Mouse (Mus musculus) liver, postnatal 0 days (tissue): ENCODE measurements at regions not wholly inside any gene's neighbourhood (a gene's known extent, or its start where the extent isn't known, plus 50 kb on each side); places are given as distances from the start of the nearest gene placed in this dataset.

Experiments
- ATAC-seq: fragments of 200-750 bp; cut with Nextera tagmentation; 2 replicates; pipeline ENCODE4 v1.8.0; 2017; ENCODE audit warnings: mild to moderate bottlenecking, moderate library complexity
- DNase-seq: peaks from one replicate; pipeline ENCODE4 v3.0.0-alpha.2; 2016
- H3K27ac ChIP-seq: fragments of 300-500 bp; sonication (generic); 2 replicates; pipeline ENCODE4 v1.5.1; 2014; ENCODE audit warnings: antibody characterized with exemption, moderate library complexity, mild to moderate bottlenecking, low read depth
- H3K27me3 ChIP-seq: fragments of 300-500 bp; sonication (generic); 2 replicates; pipeline ENCODE4 v1.6.1; 2014; ENCODE audit warnings: low read length, control low read depth, mixed read lengths; ENCODE audit not compliant: insufficient read depth
- H3K36me3 ChIP-seq: fragments of 300-500 bp; sonication (generic); replicated peaks from 2 replicates; pipeline ENCODE4 v1.6.1; 2014; ENCODE audit warnings: mild to moderate bottlenecking, control low read depth, low read length, moderate library complexity, mixed read lengths; ENCODE audit not compliant: insufficient read depth
- H3K4me1 ChIP-seq: fragments of 300-500 bp; sonication (generic); 2 replicates; pipeline ENCODE4 v1.6.1; 2014; ENCODE audit warnings: antibody characterized with exemption, mild to moderate bottlenecking, control low read depth; ENCODE audit not compliant: insufficient read depth
- H3K4me2 ChIP-seq: fragments of 300-500 bp; sonication (generic); 2 replicates; pipeline ENCODE4 v1.6.1; 2014; ENCODE audit warnings: low read depth, mild to moderate bottlenecking, low read length, moderate library complexity, mixed read lengths
- H3K4me3 ChIP-seq: fragments of 300-500 bp; sonication (generic); 2 replicates; pipeline ENCODE4 v1.5.1; 2014; ENCODE audit warnings: low read depth, low read length
- H3K9ac ChIP-seq: fragments of 300-500 bp; sonication (generic); replicated peaks from 2 replicates; pipeline ENCODE4 v1.6.1; 2014; ENCODE audit warnings: mild to moderate bottlenecking, moderate library complexity
- H3K9me3 ChIP-seq: fragments of 300-500 bp; sonication (generic); 2 replicates; pipeline ENCODE4 v1.6.1; 2016; ENCODE audit warnings: mild to moderate bottlenecking, control low read depth, low read length, mixed read lengths
- CTCF ChIP-seq: sonication (generic); IDR thresholded peaks from 2 replicates; pipeline ENCODE4 v1.5.1; 2016; ENCODE audit warnings: antibody characterized with exemption, low read depth
- EP300 ChIP-seq: IDR thresholded peaks from 2 replicates; pipeline ENCODE4 v1.6.1; 2016; ENCODE audit warnings: antibody characterized with exemption, low read depth, mild to moderate bottlenecking
- WGBS: fragments of 180-500 bp; shearing (Covaris S2); extraction: QIAGEN DNeasy Blood & Tissue Kit; methylation state at CpG from one replicate; pipeline ENCODE4 v1.1.7; 2014; ENCODE audit not compliant: insufficient replicate concordance; 5-methylcytosine and 5-hydroxymethylcytosine counted together

DNA sequence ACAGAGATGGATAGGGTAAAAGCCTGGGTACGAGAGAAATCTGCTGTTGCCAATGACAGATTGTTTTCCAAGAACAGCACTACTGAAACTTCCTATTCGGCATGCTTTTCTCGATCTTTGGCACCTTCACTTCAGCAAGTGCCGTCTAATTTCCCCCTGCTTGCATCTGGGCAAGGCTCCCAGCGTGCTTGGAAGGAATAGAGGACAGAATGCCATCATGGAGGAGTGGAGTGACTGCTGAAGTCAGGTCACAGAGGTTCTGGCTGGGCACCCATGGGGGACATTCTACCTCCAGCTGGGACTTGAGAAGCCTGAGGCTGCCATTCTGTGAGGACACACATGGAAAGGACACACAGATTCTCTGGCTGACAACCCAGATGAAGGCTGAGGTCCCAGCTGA lies 276.2 kb upstream of the Klf4 start:
- no peak overlapping the region for H3K4me3 ChIP-seq
- no peaks in the 10 kb centered on the region for H3K4me1 ChIP-seq
- DNase-seq = no peak
- no peak overlapping the region for H3K27ac ChIP-seq
- no peak for ATAC-seq
- TF ChIP-seq CTCF = no peak
- TF ChIP-seq EP300 = no peak
- H3K4me2 ChIP-seq = no peak overlapping the region
- WGBS = 75% methylated on average over 5 of the region's 5 CpGs
- H3K27me3 ChIP-seq = 0 out of 2 replicates have a peak, but pooled peaks cover 2% of the 10 kb centered on the region
- no peak overlapping the region for H3K9ac ChIP-seq
- H3K9me3 ChIP-seq = no peaks in the 10 kb centered on the region
- no peaks in the 10 kb centered on the region for H3K36me3 ChIP-seq

DNA sequence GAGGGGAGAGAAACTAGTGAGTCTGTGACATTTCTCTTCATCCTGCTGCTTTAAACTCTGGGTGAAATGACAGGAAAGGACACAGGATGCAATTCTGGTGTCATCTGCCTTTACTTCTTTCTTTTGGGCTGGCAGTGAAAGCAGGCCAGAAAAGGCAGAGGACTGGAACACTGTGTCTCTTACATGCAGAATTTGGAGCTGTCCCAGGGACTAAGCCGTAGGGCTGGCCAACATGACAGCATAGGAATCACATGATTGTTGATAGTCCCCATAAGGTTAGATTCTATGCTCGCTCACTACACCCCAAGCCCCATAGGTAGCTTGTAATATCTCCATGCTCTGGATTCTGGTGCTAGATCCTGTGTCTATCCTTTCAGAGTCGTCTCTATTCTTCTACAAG lies 274.5 kb upstream of the Klf4 start:
- 69% methylated on average over 3 of the region's 3 CpGs for WGBS
- no peak overlapping the region for H3K27ac ChIP-seq
- H3K27me3 ChIP-seq = 0 out of 2 replicates have a peak, but pooled peaks cover 2% of the 10 kb centered on the region
- no peaks in the 10 kb centered on the region for H3K36me3 ChIP-seq
- no peak for DNase-seq
- no peak overlapping the region for H3K9ac ChIP-seq
- TF ChIP-seq EP300 (no peak), CTCF (no peak)
- no peak overlapping the region for H3K4me2 ChIP-seq
- H3K9me3 ChIP-seq = no peaks in the 10 kb centered on the region
- ATAC-seq = no peak
- H3K4me1 ChIP-seq = no peaks in the 10 kb centered on the region
- H3K4me3 ChIP-seq = no peak overlapping the region

GRCm38 (mm10) chr4:55805255-55806051 lies 273.2 kb upstream of the Klf4 start:
- DNase-seq = no peak
- Histone ChIP-seq H3K4me1 (no peaks in the 10 kb centered on the region), H3K36me3 (no peaks in the 10 kb centered on the region), H3K9me3 (no peaks in the 10 kb centered on the region), H3K27ac (no peak overlapping the region), H3K9ac (no peak overlapping the region), H3K4me2 (no peak overlapping the region), H3K27me3 (0 out of 2 replicates have a peak, but pooled peaks cover 2% of the 10 kb centered on the region), H3K4me3 (no peak overlapping the region)
- 74% methylated on average over 6 of the region's 6 CpGs for WGBS
- no peak for ATAC-seq
- TF ChIP-seq CTCF (no peak), EP300 (no peak)

GRCm38 (mm10) chr4:55802101-55802500 lies 269.8 kb upstream of the Klf4 start:
- no peaks in the 10 kb centered on the region for H3K36me3 ChIP-seq
- H3K27ac ChIP-seq = no peak overlapping the region
- 0 out of 2 replicates have a peak, but pooled peaks cover 1% of the 10 kb centered on the region for H3K27me3 ChIP-seq
- H3K4me1 ChIP-seq = no peaks in the 10 kb centered on the region
- no peaks in the 10 kb centered on the region for H3K9me3 ChIP-seq
- WGBS = 80% methylated on average over 4 of the region's 4 CpGs
- no peak overlapping the region for H3K4me2 ChIP-seq
- no peak for ATAC-seq
- H3K4me3 ChIP-seq = no peak overlapping the region
- TF ChIP-seq CTCF (no peak), EP300 (no peak)
- no peak for DNase-seq
- no peak overlapping the region for H3K9ac ChIP-seq

GRCm38 (mm10) chr4:55798099-55798498 lies 265.8 kb upstream of the Klf4 start:
- Histone ChIP-seq H3K36me3 (no peaks in the 10 kb centered on the region), H3K27me3 (no peaks in the 10 kb centered on the region), H3K27ac (no peak overlapping the region), H3K4me1 (no peaks in the 10 kb centered on the region), H3K4me3 (no peak overlapping the region), H3K9me3 (no peaks in the 10 kb centered on the region), H3K9ac (no peak overlapping the region), H3K4me2 (no peak overlapping the region)
- no peak for TF ChIP-seq CTCF
- TF ChIP-seq EP300 = no peak
- 34% methylated on average over 6 of the region's 6 CpGs for WGBS
- no peak for ATAC-seq
- DNase-seq = no peak

- no peak for DNase-seq
- Histone ChIP-seq H3K4me3 (no peak overlapping the region), H3K4me1 (no peaks in the 10 kb centered on the region), H3K4me2 (no peak overlapping the region), H3K9me3 (no peaks in the 10 kb centered on the region), H3K27me3 (no peaks in the 10 kb centered on the region), H3K27ac (no peak overlapping the region), H3K9ac (no peak overlapping the region), H3K36me3 (no peaks in the 10 kb centered on the region)
- TF ChIP-seq CTCF (no peak), EP300 (no peak)
- ATAC-seq = no peak
These were observed 249.1 kb upstream of the Klf4 start for GRCm38 (mm10) chr4:55781329-55781847.
